ENCODE assay signal across 23 mouse cellular contexts in genomic region chr19:42832251-42832650, GRCm38 (mm10). TPM values are rescaled to one million over a fixed set of nuclear protein-coding genes. Genes with fewer than 3 reads are reported as not detected.
DNase-seq lines count a peak whose midpoint lies in the region; ATAC-seq and TF ChIP-seq lines count a peak whose summit lies in the region.
"Had no signal": no experiment of that assay in that cellular context is flagged by ENCODE, and none has a peak within 500 bp of the region (broad histone marks: within the 10 kb centered on the region; RNA-seq: fewer than 3 reads in every experiment).

No protein-coding gene starts in this region.

- H3K4me1 ChIP-seq in lung, embryonic 16.5 days (replicated peaks; ENCODE audit: control insufficient read depth, insufficient read depth, low read length): peaks cover 13% of the 10 kb centered on the region
- H3K4me1 ChIP-seq in stomach, embryonic 15.5 days: no peaks in the 10 kb centered on the region
- no peaks in the 10 kb centered on the region for H3K4me1 ChIP-seq in intestine, postnatal 0 days (replicated peaks; ENCODE audit: control insufficient read depth, insufficient read depth, low read length)
- H3K4me1 ChIP-seq: embryonic facial prominence, embryonic 12.5 days; embryonic facial prominence, embryonic 15.5 days; forebrain, embryonic 12.5 days; forebrain, embryonic 15.5 days; hindbrain, embryonic 12.5 days; hindbrain, embryonic 15.5 days had no signal

- no peak overlapping the region for H3K4me3 ChIP-seq in lung, embryonic 16.5 days (ENCODE audit: low read length)
- H3K4me3 ChIP-seq in stomach, embryonic 15.5 days (replicated peaks): no peak overlapping the region
- H3K4me3 ChIP-seq in intestine, postnatal 0 days (ENCODE audit: low read depth, low read length): no peak overlapping the region
- H3K4me3 ChIP-seq: embryonic facial prominence, embryonic 12.5 days; embryonic facial prominence, embryonic 15.5 days; forebrain, embryonic 12.5 days; forebrain, embryonic 15.5 days; heart, adult 2 months; hindbrain, embryonic 12.5 days; hindbrain, embryonic 15.5 days had no signal

- no peak overlapping the region for H3K27ac ChIP-seq in lung, embryonic 16.5 days (ENCODE audit: low read length)
- no peak overlapping the region for H3K27ac ChIP-seq in stomach, embryonic 15.5 days
- no peak overlapping the region for H3K27ac ChIP-seq in intestine, postnatal 0 days (ENCODE audit: low read depth, low read length)
- H3K27ac ChIP-seq: embryonic facial prominence, embryonic 12.5 days; embryonic facial prominence, embryonic 15.5 days; forebrain, embryonic 12.5 days; forebrain, embryonic 15.5 days; heart, adult 2 months; hindbrain, embryonic 12.5 days; hindbrain, embryonic 15.5 days had no signal

- no peaks in the 10 kb centered on the region for H3K27me3 ChIP-seq in lung, embryonic 16.5 days (ENCODE audit: control insufficient read depth, insufficient read depth, low read depth, low read length)
- H3K27me3 ChIP-seq in stomach, embryonic 15.5 days (replicated peaks): no peaks in the 10 kb centered on the region
- no peaks in the 10 kb centered on the region for H3K27me3 ChIP-seq in intestine, postnatal 0 days (replicated peaks; ENCODE audit: control insufficient read depth, insufficient read depth, low read length)
- H3K27me3 ChIP-seq: embryonic facial prominence, embryonic 12.5 days; embryonic facial prominence, embryonic 15.5 days; forebrain, embryonic 12.5 days; forebrain, embryonic 15.5 days; hindbrain, embryonic 12.5 days; hindbrain, embryonic 15.5 days had no signal

- no peak for DNase-seq in lung, postnatal 14 days
- DNase-seq in lung, postnatal 25 days (ENCODE audit: low spot score): peak; percentile 50
- DNase-seq in urinary bladder, adult 2 months (ENCODE audit: low spot score): no peak
- DNase-seq: adrenal gland, adult 2 months; adrenal gland, postnatal 14 days; cerebellum, adult 11 months; cerebellum, adult 2 months; cerebellum, adult 9-11 months; cerebellum, postnatal 25 days; gastrocnemius, postnatal 25 days; heart, adult 2 months had no signal

- H3K36me3 ChIP-seq in lung, embryonic 16.5 days (ENCODE audit: control insufficient read depth, insufficient read depth, low read length): no peaks in the 10 kb centered on the region
- no peaks in the 10 kb centered on the region for H3K36me3 ChIP-seq in stomach, embryonic 15.5 days
- no peaks in the 10 kb centered on the region for H3K36me3 ChIP-seq in intestine, postnatal 0 days (ENCODE audit: control insufficient read depth, insufficient read depth)
- H3K36me3 ChIP-seq: embryonic facial prominence, embryonic 12.5 days; embryonic facial prominence, embryonic 15.5 days; forebrain, embryonic 12.5 days; forebrain, embryonic 15.5 days; hindbrain, embryonic 12.5 days; hindbrain, embryonic 15.5 days had no signal

- H3K4me2 ChIP-seq in lung, embryonic 16.5 days (ENCODE audit: low read depth, low read length): no peak overlapping the region
- no peak overlapping the region for H3K4me2 ChIP-seq in stomach, embryonic 15.5 days
- H3K4me2 ChIP-seq in intestine, postnatal 0 days (replicated peaks; ENCODE audit: low read depth): no peak overlapping the region
- H3K4me2 ChIP-seq: embryonic facial prominence, embryonic 12.5 days; embryonic facial prominence, embryonic 15.5 days; forebrain, embryonic 12.5 days; forebrain, embryonic 15.5 days; heart, embryonic 11.5 days; hindbrain, embryonic 12.5 days; hindbrain, embryonic 15.5 days had no signal

- no peaks in the 10 kb centered on the region for H3K9me3 ChIP-seq in lung, embryonic 16.5 days (ENCODE audit: control insufficient read depth, low read length)
- no peaks in the 10 kb centered on the region for H3K9me3 ChIP-seq in stomach, embryonic 15.5 days
- H3K9me3 ChIP-seq in intestine, postnatal 0 days (ENCODE audit: control insufficient read depth): no peaks in the 10 kb centered on the region
- H3K9me3 ChIP-seq: embryonic facial prominence, embryonic 12.5 days; embryonic facial prominence, embryonic 15.5 days; forebrain, embryonic 12.5 days; forebrain, embryonic 15.5 days; hindbrain, embryonic 12.5 days; hindbrain, embryonic 15.5 days had no signal

- no peak for TF ChIP-seq CTCF in intestine, postnatal 0 days (IDR thresholded peaks at IDR 0.05; ENCODE audit: low read depth)

- no peak overlapping the region for H3K9ac ChIP-seq in lung, embryonic 16.5 days (ENCODE audit: low read length)
- H3K9ac ChIP-seq in stomach, embryonic 15.5 days: no peak overlapping the region
- H3K9ac ChIP-seq in intestine, postnatal 0 days (ENCODE audit: low read depth, low read length): no peak overlapping the region
- H3K9ac ChIP-seq: embryonic facial prominence, embryonic 12.5 days; embryonic facial prominence, embryonic 15.5 days; forebrain, embryonic 12.5 days; forebrain, embryonic 15.5 days; hindbrain, embryonic 12.5 days; hindbrain, embryonic 15.5 days had no signal

- peak; percentile 67 for ATAC-seq in lung, embryonic 16.5 days (ENCODE audit: low read depth)
- ATAC-seq in stomach, embryonic 15.5 days (ENCODE audit: insufficient read depth, low FRiP score, low read depth): peak; percentile 65
- no peak for ATAC-seq in intestine, postnatal 0 days
- no peak for ATAC-seq in erythroid progenitor cell, adult 5-6 weeks (replicated peaks; ENCODE audit: low FRiP score, poor library complexity, severe bottlenecking)
- ATAC-seq: CD4-positive, CD25-positive, alpha-beta regulatory T cell, adult 4 months; forebrain, embryonic 15.5 days had no signal

- 67% methylated on average over 2 of the region's 2 CpGs for WGBS in lung, embryonic 16.5 days
- 78% methylated on average over 2 of the region's 2 CpGs for WGBS in stomach, embryonic 15.5 days
- WGBS in intestine, postnatal 0 days: 68% methylated on average over 2 of the region's 2 CpGs

RNA-seq across cellular contexts. Expression of gene Hps1, which starts 52.5 kb away (rescaled TPM):
- 16.8 and 17.1 TPM in 2 replicates for polyA plus RNA-seq in lung, embryonic 16.5 days (2015; fragmentation: Nextera tagmentation; extraction: Ambion mirVana)
- 16.0 and 18.0 TPM in 2 replicates for polyA plus RNA-seq in stomach, embryonic 15.5 days (2015; fragmentation: Nextera tagmentation; extraction: Ambion mirVana)
- 14.9 and 15.6 TPM in 2 replicates for polyA plus RNA-seq in intestine, postnatal 0 days (2015; fragmentation: Nextera tagmentation; extraction: Ambion mirVana)
- total RNA-seq in erythroid progenitor cell, adult 5-6 weeks (2015; ENCODE audit: low replicate concordance): 2.5 and 3.8 TPM in 2 replicates
- 2.7 and 4.0 TPM in 2 replicates for total RNA-seq in erythroid progenitor cell, adult 5-6 weeks (2017; ENCODE audit: low replicate concordance)
- 21.4 and 24.3 TPM in 2 replicates for polyA plus RNA-seq in urinary bladder, adult 2 months (2012; rRNA removed)

Comparison
In these comparisons a context has a peak if more than half of its experiments do, and no peak if none do; other contexts are left out.
1. ATAC-seq: peak in lung, embryonic 16.5 days (single experiment) and stomach, embryonic 15.5 days (single experiment); none in intestine, postnatal 0 days (single experiment) and erythroid progenitor cell, adult 5-6 weeks (single experiment).